Mouse (Mus musculus): Measurements from ENCODE around the gene Hdc.

- TF ChIP-seq CTCF (IDR thresholded peaks at IDR 0.05; ENCODE audit: control insufficient read depth, insufficient read depth, insufficient replicate concordance, low read depth, low read length) (no peak), POLR2A (IDR thresholded peaks at IDR 0.05; ENCODE audit: control insufficient read depth, low read depth, low read length) (no peak)
Observed at GRCm38 (mm10) chr2:126577362-126577761, 41.7 kb downstream of the Hdc start.

All from testis, adult 2 months (tissue).